Mouse (Mus musculus): ENCODE results near the gene Gpr146.

Gpr146 gene

GRCm38 (mm10) chr5:139358653-139359052, 18.8 kb upstream of the Gpr146 start:
- in situ Hi-C loops (cut with MboI), result no loop called here

- in situ Hi-C loops (cut with MboI), result no loop called here
Observed at GRCm38 (mm10) chr5:139359244-139359643, 18.3 kb upstream of the Gpr146 start.

GRCm38 (mm10) chr5:139363858-139364257, 13.6 kb upstream of the Gpr146 start:
- in situ Hi-C loops (cut with MboI), result no loop called here

- in situ Hi-C loops (cut with MboI), result no loop called here
Observed at GRCm38 (mm10) chr5:139364260-139364910, 13.1 kb upstream of the Gpr146 start.

- in situ Hi-C loops (cut with MboI), result no loop called here
Observed at GRCm38 (mm10) chr5:139364911-139365571, 12.5 kb upstream of the Gpr146 start.

GRCm38 (mm10) chr5:139365827-139366226, 11.7 kb upstream of the Gpr146 start:
- in situ Hi-C loops (cut with MboI), result no loop called here

GRCm38 (mm10) chr5:139366484-139366883, 11.0 kb upstream of the Gpr146 start:
- in situ Hi-C loops (cut with MboI), result no loop called here

GRCm38 (mm10) chr5:139367884-139368458, 9.5 kb upstream of the Gpr146 start:
- in situ Hi-C loops (cut with MboI), result no loop called here

GRCm38 (mm10) chr5:139368638-139369320, 8.7 kb upstream of the Gpr146 start:
- in situ Hi-C loops (cut with MboI), result no loop called here

GRCm38 (mm10) chr5:139370336-139370735, 7.2 kb upstream of the Gpr146 start:
- in situ Hi-C loops (cut with MboI), result no loop called here

- in situ Hi-C loops (cut with MboI), result no loop called here
Observed at GRCm38 (mm10) chr5:139371118-139371517, 6.4 kb upstream of the Gpr146 start.

GRCm38 (mm10) chr5:139371631-139372401, 5.7 kb upstream of the Gpr146 start:
- in situ Hi-C loops (cut with MboI), result no loop called here

GRCm38 (mm10) chr5:139373126-139373525, 4.4 kb upstream of the Gpr146 start:
- in situ Hi-C loops (cut with MboI), result no loop called here

GRCm38 (mm10) chr5:139373889-139374444, 3.5 kb upstream of the Gpr146 start:
- in situ Hi-C loops (cut with MboI), result no loop called here

GRCm38 (mm10) chr5:139374841-139375240, 2.7 kb upstream of the Gpr146 start:
- in situ Hi-C loops (cut with MboI), result no loop called here

- in situ Hi-C loops (cut with MboI), result no loop called here
Observed at GRCm38 (mm10) chr5:139378271-139378556, 717 bp downstream of the Gpr146 start.

- in situ Hi-C loops (cut with MboI), result no loop called here
Observed at GRCm38 (mm10) chr5:139378986-139379629, 1.6 kb downstream of the Gpr146 start.

- in situ Hi-C loops (cut with MboI), result no loop called here
Observed at GRCm38 (mm10) chr5:139379771-139380384, 2.4 kb downstream of the Gpr146 start.

GRCm38 (mm10) chr5:139380385-139381248, 3.1 kb downstream of the Gpr146 start:
- in situ Hi-C loops (cut with MboI), result no loop called here

Measured in mature B cell (primary cell).